Mouse (Mus musculus) embryonic facial prominence, embryonic 10.5 days (tissue): ENCODE results near the gene Nckap1l. TPM values are rescaled to one million over a fixed set of nuclear protein-coding genes. Genes with fewer than 3 reads are reported as not detected.
"Not testable (repeated sequence)": the region's sequence is repeated elsewhere in the genome, so short reads cannot be mapped to it uniquely, and the experiment has no call there.

Experiments
- DNase-seq: peaks from one replicate; pipeline ENCODE4 v3.0.0-alpha.2; 2017; ENCODE audit warnings: low spot score
- H3K27ac ChIP-seq: fragments of 300-500 bp; sonication (generic); replicated peaks from 2 replicates; pipeline ENCODE4 v1.5.1; 2016; ENCODE audit warnings: mild to moderate bottlenecking
- H3K27me3 ChIP-seq: fragments of 300-500 bp; sonication (generic); replicated peaks from 2 replicates; pipeline ENCODE4 v1.6.1; 2016; ENCODE audit warnings: low read depth, mild to moderate bottlenecking; ENCODE audit not compliant: poor library complexity, severe bottlenecking
- H3K36me3 ChIP-seq: fragments of 300-500 bp; sonication (generic); replicated peaks from 2 replicates; pipeline ENCODE4 v1.6.1; 2016; ENCODE audit warnings: mild to moderate bottlenecking, moderate library complexity
- H3K4me1 ChIP-seq: fragments of 300-500 bp; sonication (generic); 2 replicates; pipeline ENCODE4 v1.6.1; 2016
- H3K4me3 ChIP-seq: fragments of 300-500 bp; sonication (generic); 2 replicates; pipeline ENCODE4 v1.5.1; 2016; ENCODE audit warnings: mild to moderate bottlenecking, moderate library complexity
- H3K9me3 ChIP-seq: fragments of 300-500 bp; sonication (generic); 2 replicates; pipeline ENCODE4 v1.6.1; 2016; ENCODE audit warnings: mild to moderate bottlenecking
- WGBS: fragments of 180-500 bp; shearing (Covaris S2); methylation state at CpG from one replicate; pipeline ENCODE4 v1.1.7; 2016; 5-methylcytosine and 5-hydroxymethylcytosine counted together
- polyA plus RNA-seq: library from polyadenylated mRNA; unstranded; fragments of >200 nt; fragmentation: Nextera tagmentation; extraction: Ambion mirVana; gene quantifications from 2 replicates; pipeline ENCODE4 v1.2.1, GENCODE M21; 2016

Gene Nckap1l
- 1.1 and 1.3 TPM in 2 replicates for polyA plus RNA-seq

GRCm38 (mm10) chr15:103453551-103454218, at the start of gene Nckap1l:
Gene Nckap1l (plus strand): TSS chr15:103453794.
- H3K4me3 ChIP-seq: no peak within 1 kb of the TSS
- H3K4me1 ChIP-seq: no peaks in the 10 kb centered on the region
- no peak for DNase-seq
- H3K27me3 ChIP-seq: no peaks in the 10 kb centered on the region
- no peak within 1 kb of the TSS for H3K27ac ChIP-seq
- 86% methylated on average over 13 of the region's 13 CpGs for WGBS
- H3K36me3 ChIP-seq: no peaks in the 10 kb centered on the region
- no peaks in the 10 kb centered on the region for H3K9me3 ChIP-seq

- H3K36me3 ChIP-seq, H3K27me3 ChIP-seq, H3K4me3 ChIP-seq, DNase-seq, H3K4me1 ChIP-seq, H3K27ac ChIP-seq, H3K9me3 ChIP-seq: not testable (repeated sequence)
- 81% methylated on average over 3 of the region's 3 CpGs for WGBS
These were observed 48.0 kb upstream of the Nckap1l start for GRCm38 (mm10) chr15:103405586-103405985.

GRCm38 (mm10) chr15:103427017-103427416, 26.6 kb upstream of the Nckap1l start:
- 50% methylated on average over 2 of the region's 2 CpGs for WGBS
- DNase-seq: no peak
- no peak overlapping the region for H3K4me3 ChIP-seq
- no peaks in the 10 kb centered on the region for H3K27me3 ChIP-seq
- no peaks in the 10 kb centered on the region for H3K36me3 ChIP-seq
- H3K4me1 ChIP-seq: no peaks in the 10 kb centered on the region
- no peaks in the 10 kb centered on the region for H3K9me3 ChIP-seq
- H3K27ac ChIP-seq: no peak overlapping the region

- WGBS: 94% methylated on average over 16 of the region's 16 CpGs
- no peaks in the 10 kb centered on the region for H3K27me3 ChIP-seq
- no peaks in the 10 kb centered on the region for H3K4me1 ChIP-seq
- no peak for DNase-seq
- no peak within 1 kb of the TSS for H3K4me3 ChIP-seq
- H3K27ac ChIP-seq: no peak within 1 kb of the TSS
- H3K36me3 ChIP-seq: no peaks in the 10 kb centered on the region
- no peaks in the 10 kb centered on the region for H3K9me3 ChIP-seq
These were observed 23.4 kb upstream of the Nckap1l start, which contains the start of gene Gtsf1 for GRCm38 (mm10) chr15:103430241-103430640. Gene Gtsf1 (minus strand): TSS chr15:103430470.

GRCm38 (mm10) chr15:103445966-103446365, 7.6 kb upstream of the Nckap1l start:
- H3K4me1 ChIP-seq, H3K27me3 ChIP-seq, DNase-seq, H3K27ac ChIP-seq, H3K36me3 ChIP-seq, H3K9me3 ChIP-seq, H3K4me3 ChIP-seq: not testable (repeated sequence)
- WGBS: 78% methylated on average over 4 of the region's 4 CpGs

GRCm38 (mm10) chr15:103448369-103448768, 5.2 kb upstream of the Nckap1l start, which contains the start of gene Gtsf2:
Gene Gtsf2 (minus strand): TSS chr15:103448469.
- DNase-seq: no peak
- Histone ChIP-seq H3K36me3 (no peaks in the 10 kb centered on the region), H3K4me1 (no peaks in the 10 kb centered on the region), H3K27me3 (no peaks in the 10 kb centered on the region), H3K4me3 (no peak within 1 kb of the TSS), H3K9me3 (no peaks in the 10 kb centered on the region), H3K27ac (no peak within 1 kb of the TSS)
- 39% methylated on average over 3 of the region's 3 CpGs for WGBS

GRCm38 (mm10) chr15:103454449-103454848, 855 bp downstream of the Nckap1l start:
- Histone ChIP-seq H3K4me1 (no peaks in the 10 kb centered on the region), H3K27me3 (no peaks in the 10 kb centered on the region), H3K9me3 (no peaks in the 10 kb centered on the region), H3K27ac (no peak overlapping the region), H3K4me3 (no peak overlapping the region), H3K36me3 (no peaks in the 10 kb centered on the region)
- 86% methylated on average over 6 of the region's 6 CpGs for WGBS
- DNase-seq: no peak

- Histone ChIP-seq H3K4me3 (no peak overlapping the region), H3K4me1 (no peaks in the 10 kb centered on the region), H3K36me3 (no peaks in the 10 kb centered on the region), H3K9me3 (no peaks in the 10 kb centered on the region), H3K27ac (no peak overlapping the region), H3K27me3 (no peaks in the 10 kb centered on the region)
- 73% methylated on average over 7 of the region's 7 CpGs for WGBS
- DNase-seq: no peak
These were observed 9.1 kb downstream of the Nckap1l start for GRCm38 (mm10) chr15:103462539-103463261.

GRCm38 (mm10) chr15:103471488-103472194, 18.0 kb downstream of the Nckap1l start:
- 86% methylated on average over 7 of the region's 7 CpGs for WGBS
- Histone ChIP-seq H3K27ac (no peak overlapping the region), H3K9me3 (no peaks in the 10 kb centered on the region), H3K4me1 (peaks cover 9% of the 10 kb centered on the region; the same call in 1 of the 2 replicates), H3K4me3 (no peak overlapping the region), H3K27me3 (no peaks in the 10 kb centered on the region), H3K36me3 (no peaks in the 10 kb centered on the region)
- no peak for DNase-seq

- Histone ChIP-seq H3K4me1 (peaks cover 9% of the 10 kb centered on the region; the same call in 1 of the 2 replicates), H3K4me3 (no peak overlapping the region), H3K27ac (no peak overlapping the region), H3K27me3 (no peaks in the 10 kb centered on the region), H3K36me3 (no peaks in the 10 kb centered on the region), H3K9me3 (no peaks in the 10 kb centered on the region)
- no peak for DNase-seq
- 75% methylated on average over 3 of the region's 3 CpGs for WGBS
These were observed 18.7 kb downstream of the Nckap1l start for GRCm38 (mm10) chr15:103472265-103472664.

GRCm38 (mm10) chr15:103473182-103473581, 19.6 kb downstream of the Nckap1l start:
- no peaks in the 10 kb centered on the region for H3K36me3 ChIP-seq
- H3K27ac ChIP-seq: no peak overlapping the region
- no peaks in the 10 kb centered on the region for H3K9me3 ChIP-seq
- WGBS: 89% methylated on average over 7 of the region's 7 CpGs
- no peak overlapping the region for H3K4me3 ChIP-seq
- DNase-seq: no peak
- peaks cover 9% of the 10 kb centered on the region; the same call in 1 of the 2 replicates for H3K4me1 ChIP-seq
- H3K27me3 ChIP-seq: no peaks in the 10 kb centered on the region

- Histone ChIP-seq H3K9me3 (no peaks in the 10 kb centered on the region), H3K27ac (no peak overlapping the region), H3K4me1 (peaks cover 9% of the 10 kb centered on the region; the same call in 1 of the 2 replicates), H3K4me3 (no peak overlapping the region), H3K27me3 (no peaks in the 10 kb centered on the region), H3K36me3 (no peaks in the 10 kb centered on the region)
- DNase-seq: no peak
- WGBS: 77% methylated on average over 5 of the region's 5 CpGs
These were observed 20.2 kb downstream of the Nckap1l start for GRCm38 (mm10) chr15:103473769-103474168.
